Mouse (Mus musculus): ENCODE results near the gene Cdh8.
"Not testable (repeated sequence)": the region's sequence is repeated elsewhere in the genome, so short reads cannot be mapped to it uniquely, and the experiment has no call there.

Cdh8 gene

DNA sequence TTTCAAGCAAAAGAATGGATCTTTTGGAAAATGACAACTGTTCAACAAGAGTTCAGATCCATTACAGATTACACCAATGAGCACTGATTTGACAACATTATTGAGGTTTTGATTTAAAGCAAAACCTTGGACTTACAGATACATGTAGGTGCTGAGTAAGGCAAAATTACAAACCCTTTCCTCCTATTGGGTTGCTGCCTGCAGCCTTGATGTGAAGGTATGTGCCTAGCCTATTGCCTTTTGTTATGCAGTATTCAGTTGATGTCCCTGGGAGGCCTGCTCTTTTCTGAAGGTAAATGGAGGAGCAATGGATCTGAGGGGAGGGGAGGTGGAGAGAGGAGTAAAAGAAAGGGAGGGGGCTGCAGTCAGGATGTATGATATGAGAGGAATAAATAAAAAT is 135.9 kb downstream of the Cdh8 start:
- no peak for DNase-seq (ENCODE audit: low read depth, low spot score)

DNA sequence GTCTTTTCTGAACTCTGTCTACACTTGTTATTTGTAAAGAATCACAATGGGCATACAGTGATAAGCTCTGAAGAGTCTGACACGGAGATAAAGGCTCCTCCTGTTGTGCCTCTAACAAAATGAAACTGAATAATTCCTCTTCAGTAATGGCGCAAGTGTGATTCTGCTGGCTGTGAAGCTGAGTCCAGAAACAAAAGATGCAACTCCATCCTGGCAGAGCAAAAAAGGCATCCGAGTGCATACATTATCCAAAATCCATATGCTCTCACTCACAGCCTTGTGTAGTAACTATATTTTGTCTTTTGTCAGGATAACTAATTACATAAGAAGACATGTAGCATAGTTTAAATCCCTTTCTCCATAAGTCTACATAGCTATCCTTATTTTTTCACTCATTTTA is 149.1 kb downstream of the Cdh8 start:
- no peak for DNase-seq (ENCODE audit: low read depth, low spot score)

DNA sequence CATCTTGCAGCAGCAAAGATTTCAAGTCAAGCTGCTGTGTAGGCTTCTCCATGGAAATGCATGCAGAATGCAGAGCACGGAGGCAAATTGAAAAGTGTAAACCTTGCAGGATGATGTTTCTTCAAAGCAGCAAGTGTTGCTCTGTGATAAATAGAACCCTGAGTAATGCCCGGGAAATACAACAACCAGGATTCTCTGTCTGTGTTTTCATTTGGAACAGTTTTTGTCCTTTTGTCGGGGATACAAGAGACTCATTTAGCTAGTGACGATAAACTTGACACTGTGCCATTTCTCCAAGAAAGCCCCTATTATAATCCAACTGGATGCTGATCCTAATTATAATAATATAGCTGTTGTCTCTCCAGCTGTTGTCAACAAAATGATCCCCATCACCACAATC is 181.9 kb downstream of the Cdh8 start:
- peak; percentile 24 for DNase-seq (ENCODE audit: low read depth, low spot score)

DNA sequence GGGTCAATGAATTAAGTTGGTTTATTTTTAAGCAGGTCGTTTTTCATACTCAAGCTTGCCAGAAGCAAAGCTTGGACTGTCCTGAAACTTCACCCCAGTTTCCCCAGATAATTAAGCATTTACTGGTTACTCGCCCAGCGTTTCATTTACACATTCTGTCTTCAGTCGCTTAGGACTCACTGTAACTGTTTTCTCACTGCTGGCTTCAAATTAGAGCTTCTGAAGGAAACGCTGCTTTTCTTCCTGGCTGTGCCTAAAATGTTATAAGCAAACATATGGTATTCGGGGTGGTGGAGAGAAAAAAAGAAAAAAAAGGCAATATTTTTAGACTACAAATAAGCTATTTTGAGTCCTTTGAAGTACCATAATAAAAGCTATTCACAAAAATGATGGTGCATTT is 192.6 kb downstream of the Cdh8 start:
- no peak for DNase-seq (ENCODE audit: low read depth, low spot score)

DNA sequence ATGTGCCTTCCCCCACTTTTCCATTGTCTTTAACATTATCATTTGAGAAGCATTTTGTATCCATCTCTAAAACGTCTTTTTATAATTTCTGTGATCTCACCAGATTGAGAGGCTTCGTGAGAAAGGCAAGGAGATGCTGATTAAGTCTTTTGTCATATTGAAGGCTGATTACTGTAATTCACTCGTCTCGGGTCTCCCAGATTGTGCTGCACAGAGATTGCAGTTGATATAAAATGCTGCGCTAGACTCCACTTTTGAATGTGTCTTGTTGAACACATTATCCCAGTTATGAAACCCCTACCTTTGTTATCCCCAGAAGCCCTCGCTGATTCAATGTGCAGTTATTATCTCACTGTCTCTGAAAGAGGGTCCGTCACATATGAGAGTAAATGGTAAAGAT is 211.1 kb downstream of the Cdh8 start:
- DNase-seq (ENCODE audit: low read depth, low spot score), result no peak

DNA sequence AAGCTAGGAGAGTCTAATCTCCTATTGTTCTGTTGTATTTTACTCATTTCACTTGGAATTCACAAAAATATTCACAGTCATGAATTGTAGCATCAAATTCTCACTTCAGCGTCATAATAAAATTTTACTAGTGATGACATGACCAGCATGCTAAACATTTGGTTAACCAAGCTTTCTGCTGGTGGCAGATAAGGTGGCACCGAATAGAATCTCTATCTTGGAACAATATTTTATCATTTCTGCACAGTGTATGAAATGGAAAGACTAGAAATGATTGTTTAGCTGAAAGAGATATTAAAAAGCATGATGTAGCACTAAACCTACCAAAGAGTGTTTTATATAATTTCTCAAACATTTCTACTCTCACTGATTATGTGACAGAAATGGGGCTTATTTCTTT is 225.6 kb downstream of the Cdh8 start:
- DNase-seq (ENCODE audit: low read depth, low spot score), result no peak

DNA sequence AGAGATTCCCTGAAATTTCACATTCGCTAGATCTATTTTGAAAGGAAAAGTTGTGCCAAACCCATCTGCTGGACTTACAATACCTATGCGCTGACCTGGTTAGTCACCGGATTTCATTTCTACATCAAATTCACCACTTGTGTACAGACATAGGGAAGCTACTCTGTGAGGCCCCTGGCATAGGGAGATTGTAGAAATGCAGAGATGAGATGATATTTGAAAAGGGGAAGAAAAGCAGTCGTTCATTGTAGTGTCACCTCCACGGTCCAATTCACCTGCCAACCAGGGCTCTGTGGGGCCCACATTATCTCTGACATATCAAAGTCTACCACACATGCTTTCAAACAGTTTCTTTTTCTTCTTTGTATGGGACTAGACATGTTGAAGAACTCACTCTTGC is 229.4 kb downstream of the Cdh8 start:
- no peak for DNase-seq (ENCODE audit: low read depth, low spot score)

DNA sequence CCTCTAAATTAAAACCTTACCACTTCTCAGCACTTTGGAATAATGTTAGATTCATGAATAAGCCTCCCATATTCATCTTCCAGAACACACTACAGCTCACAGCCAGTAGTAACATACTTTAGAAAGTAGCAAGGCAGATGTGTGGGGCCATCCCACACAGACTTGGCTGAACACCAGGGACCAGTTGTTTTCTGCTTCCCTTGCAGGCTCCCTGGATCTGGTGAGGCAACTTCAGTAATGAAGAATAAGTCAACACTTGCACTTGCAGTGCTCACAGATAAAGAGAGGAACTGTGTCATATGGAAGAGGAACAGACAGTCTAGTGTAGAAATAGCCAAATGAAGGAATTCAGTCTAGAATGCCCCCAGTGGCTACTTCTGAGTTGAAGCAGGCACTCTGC is 232.1 kb downstream of the Cdh8 start:
- DNase-seq (ENCODE audit: low read depth, low spot score), result no peak

DNA sequence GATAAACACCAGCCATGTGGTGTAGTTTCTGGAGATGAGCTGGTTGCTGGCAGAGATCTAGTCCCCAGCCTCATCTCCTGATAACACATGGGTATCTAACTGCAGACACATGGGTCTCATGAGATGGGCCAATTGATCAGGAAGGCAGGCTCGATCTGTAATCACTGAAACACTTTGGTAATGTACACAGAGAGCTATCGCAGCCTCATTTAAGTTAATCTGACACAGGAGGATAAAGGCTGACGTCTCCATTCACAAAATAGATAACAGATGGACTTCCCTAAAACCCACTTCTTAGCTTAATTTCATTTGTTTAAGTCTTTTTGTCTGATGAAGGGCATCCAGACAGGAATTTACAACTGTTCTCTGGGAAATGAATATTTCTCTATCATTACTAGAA is 249.3 kb downstream of the Cdh8 start:
- DNase-seq (ENCODE audit: low read depth, low spot score), result no peak

DNA sequence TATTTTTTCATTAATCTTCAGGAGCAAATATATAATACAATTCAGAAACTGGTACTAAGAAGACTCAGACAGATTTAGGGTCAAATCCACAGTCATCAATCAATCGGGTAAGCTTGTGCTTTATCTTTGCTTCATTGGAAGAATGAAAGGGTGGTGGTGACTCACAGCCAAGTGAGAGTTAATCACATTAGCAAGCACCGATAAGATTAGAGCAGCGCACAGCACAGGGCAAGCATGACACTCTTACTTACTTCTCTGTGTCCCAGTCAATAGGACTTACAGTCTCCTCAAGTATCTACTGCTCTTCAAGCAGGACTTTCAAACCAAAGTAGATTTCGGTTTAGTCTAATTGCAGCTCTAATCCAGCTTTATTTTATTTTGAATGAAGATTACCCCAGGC is 254.6 kb downstream of the Cdh8 start:
- no peak for DNase-seq (ENCODE audit: low read depth, low spot score)

DNA sequence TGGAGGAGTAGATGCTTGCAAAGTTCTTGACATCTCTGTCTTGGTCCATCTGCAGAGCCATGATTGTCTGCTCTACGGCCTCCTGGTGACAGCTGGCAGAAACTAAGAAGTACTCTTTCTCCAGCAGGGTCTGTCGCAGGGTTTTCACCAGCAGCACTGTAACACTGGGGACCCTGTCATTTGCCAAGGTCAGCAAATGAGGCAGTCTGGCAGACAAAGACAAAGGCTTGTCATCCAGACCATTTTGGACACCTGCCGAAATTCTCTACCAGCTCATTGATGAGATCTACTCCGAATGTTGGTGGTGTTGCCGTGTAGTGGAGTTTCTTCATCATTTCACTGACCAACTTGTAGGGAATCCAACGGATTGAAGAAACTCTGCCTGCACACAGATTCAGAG is 270.8 kb downstream of the Cdh8 start:
- DNase-seq (ENCODE audit: low read depth, low spot score), result no peak

DNA sequence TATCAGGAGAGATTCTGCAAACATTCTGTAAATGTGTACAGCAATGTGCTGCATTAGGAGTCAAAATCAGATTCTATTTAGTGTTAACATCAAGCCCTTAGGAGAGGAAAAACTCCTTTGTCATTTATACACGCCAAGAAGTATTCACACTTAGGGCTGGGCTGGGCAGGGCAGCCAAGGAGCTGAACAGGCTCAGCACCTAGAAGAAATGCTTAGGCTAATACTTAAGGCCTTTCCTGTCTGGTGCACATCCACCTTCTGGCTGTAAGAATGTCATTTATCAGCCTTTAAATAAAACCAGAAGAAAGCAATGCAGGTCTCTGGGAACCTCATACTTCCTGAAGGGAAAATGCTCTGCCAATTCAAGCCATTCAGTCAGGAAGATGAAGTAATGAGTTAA is 271.5 kb downstream of the Cdh8 start:
- DNase-seq (ENCODE audit: low read depth, low spot score), result not testable (repeated sequence)

DNA sequence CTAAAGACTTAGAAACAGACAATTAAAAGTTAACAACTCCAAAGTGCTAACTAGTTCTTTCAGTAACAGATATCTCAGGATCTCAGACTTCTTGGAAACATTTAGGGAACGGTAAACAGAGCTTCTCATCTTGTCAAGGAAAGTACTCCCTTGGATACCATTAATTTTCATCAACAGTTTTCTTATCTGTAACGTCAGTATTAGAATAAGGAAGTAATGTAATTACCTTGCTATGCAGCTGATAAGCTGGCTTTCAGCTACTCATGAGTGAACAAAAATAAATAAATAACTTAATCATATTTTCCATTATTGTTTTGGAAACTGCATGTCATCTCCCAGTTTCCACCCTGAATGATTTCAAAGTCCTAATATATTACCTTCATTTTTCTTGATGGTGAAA is 317.8 kb downstream of the Cdh8 start:
- DNase-seq (ENCODE audit: low read depth, low spot score), result no peak

DNA sequence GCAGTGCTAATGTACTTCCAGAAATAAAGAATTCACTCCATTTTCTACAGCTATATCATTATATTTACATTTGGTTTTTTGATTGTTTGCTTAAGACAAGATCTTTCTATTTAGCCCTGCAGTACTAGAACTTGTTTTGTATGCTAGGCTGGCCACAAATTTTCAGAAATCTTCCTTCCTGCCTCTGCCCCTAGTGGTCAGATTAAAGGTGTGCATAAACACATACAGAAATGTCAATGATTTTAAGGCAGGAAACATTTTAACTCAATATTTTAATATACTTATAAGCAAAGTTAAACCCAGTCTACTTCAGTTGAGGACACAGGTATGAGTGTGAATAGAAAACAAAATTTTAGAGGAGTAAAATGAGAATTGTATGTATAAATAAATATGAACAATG is 364.9 kb downstream of the Cdh8 start:
- no peak for DNase-seq (ENCODE audit: low read depth, low spot score)

DNA sequence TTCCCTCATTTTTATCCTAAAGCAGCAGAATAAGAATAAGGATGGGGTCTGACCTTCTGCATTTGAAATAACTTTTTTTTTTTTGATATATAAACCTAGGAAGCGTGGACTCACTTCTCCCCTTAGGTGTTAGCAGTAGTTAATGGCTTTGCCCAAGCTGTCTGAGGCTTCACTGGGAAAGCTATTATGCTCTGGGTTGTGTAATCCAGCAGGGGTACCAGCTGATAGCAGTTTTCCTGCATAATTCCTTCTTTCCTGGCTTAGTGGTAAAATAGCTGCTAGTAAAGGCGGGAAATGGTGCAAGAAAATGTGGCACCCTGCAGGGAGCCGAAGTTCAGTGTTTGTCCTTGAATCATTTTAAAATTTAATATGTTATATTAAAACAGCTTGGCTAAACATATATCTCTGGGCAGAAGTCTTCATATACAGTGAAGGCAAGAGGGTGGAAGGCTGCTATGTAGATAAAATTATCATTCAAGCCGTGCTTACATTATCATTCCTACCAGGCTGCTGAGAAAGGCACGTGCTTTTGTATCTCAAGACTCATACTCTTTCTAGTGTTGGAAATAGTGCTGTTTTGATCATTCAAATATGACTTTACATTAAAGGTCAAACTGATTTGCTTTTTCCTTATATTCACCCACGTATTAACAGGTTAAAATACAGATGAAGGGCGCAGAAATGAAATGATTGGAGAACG is 367.5 kb downstream of the Cdh8 start:
- no peak for DNase-seq (ENCODE audit: low read depth, low spot score)

DNA sequence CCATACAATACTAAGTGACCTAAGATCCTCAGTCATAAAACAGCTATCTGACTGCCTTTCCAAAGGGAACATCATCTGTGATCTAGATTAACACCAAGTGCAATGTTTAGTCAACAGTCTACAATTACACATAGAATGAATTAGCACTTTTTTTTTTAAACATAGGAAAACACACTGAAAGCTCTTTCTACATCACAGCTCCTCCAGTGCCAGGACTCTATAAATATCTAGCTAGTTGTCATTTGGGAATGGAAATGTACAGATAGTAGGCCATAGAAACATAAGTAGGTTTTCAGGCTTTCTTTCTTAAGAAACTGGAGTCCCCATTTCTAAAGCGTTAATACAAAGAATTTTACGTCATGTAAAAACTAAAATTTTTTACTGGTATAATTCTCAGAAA is 375.8 kb downstream of the Cdh8 start:
- no peak for DNase-seq (ENCODE audit: low read depth, low spot score)

DNA sequence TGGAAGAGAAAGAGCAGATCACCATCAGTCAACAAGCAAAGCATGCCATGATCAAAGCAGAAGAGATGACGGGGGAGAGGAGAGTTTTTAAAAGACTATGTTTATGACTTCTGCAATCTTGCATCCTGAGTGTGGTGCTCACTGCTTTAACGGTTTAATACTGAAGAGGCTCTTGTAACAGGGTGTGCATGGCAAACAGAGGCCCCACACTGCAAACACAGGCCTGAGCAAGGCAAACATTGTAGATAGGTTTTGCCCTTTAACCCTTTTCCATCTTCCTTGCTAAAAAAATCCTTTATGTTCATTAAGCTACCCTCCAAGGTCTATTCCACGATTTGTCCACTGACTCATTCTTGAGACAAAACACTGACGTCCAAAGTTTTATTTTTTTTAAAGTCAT is 385.2 kb downstream of the Cdh8 start:
- no peak for DNase-seq (ENCODE audit: low read depth, low spot score)

All from retina, postnatal 7 days (tissue).